Mouse (Mus musculus) limb, embryonic 11.5 days (tissue): ENCODE measurements around the gene Ppp4r4. TPM values are rescaled to one million over a fixed set of nuclear protein-coding genes. Genes with fewer than 3 reads are reported as not detected.
A peak's percentile ranks its signal among the peaks of the same experiment; 100 is the strongest.

Experiments used
- ATAC-seq: fragments of 200-750 bp; cut with Nextera tagmentation; 2 replicates; pipeline ENCODE4 v1.8.0; 2017; ENCODE audit warnings: low read depth; ENCODE audit not compliant: insufficient number of reproducible peaks, low FRiP score, low TSS enrichment
- DNase-seq: peaks from one replicate; pipeline ENCODE4 v3.0.0-alpha.2; 2015; ENCODE audit warnings: low spot score
- H3K27ac ChIP-seq: fragments of 300-500 bp; sonication (generic); replicated peaks from 2 replicates; pipeline ENCODE4 v1.5.1; 2014; ENCODE audit warnings: low read depth, mild to moderate bottlenecking, low read length
- H3K27me3 ChIP-seq: fragments of 300-500 bp; sonication (generic); 2 replicates; pipeline ENCODE4 v1.6.1; 2014; ENCODE audit warnings: mild to moderate bottlenecking, low read length, mixed read lengths; ENCODE audit not compliant: control insufficient read depth, insufficient read depth
- H3K36me3 ChIP-seq: fragments of 300-500 bp; sonication (generic); 2 replicates; pipeline ENCODE4 v1.6.1; 2014; ENCODE audit warnings: mild to moderate bottlenecking, low read length, moderate library complexity, mixed read lengths; ENCODE audit not compliant: control insufficient read depth, insufficient read depth
- H3K4me1 ChIP-seq: fragments of 300-500 bp; sonication (generic); 2 replicates; pipeline ENCODE4 v1.6.1; 2014; ENCODE audit warnings: low read length, mixed read lengths; ENCODE audit not compliant: control insufficient read depth, insufficient read depth
- H3K4me2 ChIP-seq: fragments of 300-500 bp; sonication (generic); 2 replicates; pipeline ENCODE4 v1.6.1; 2014; ENCODE audit warnings: low read depth, mild to moderate bottlenecking, moderate library complexity; ENCODE audit not compliant: severe bottlenecking
- H3K4me3 ChIP-seq: fragments of 300-500 bp; sonication (generic); 2 replicates; pipeline ENCODE4 v1.5.1; 2014; ENCODE audit warnings: low read depth, low read length
- H3K9ac ChIP-seq: fragments of 300-500 bp; sonication (generic); 2 replicates; pipeline ENCODE4 v1.6.1; 2014; ENCODE audit warnings: mild to moderate bottlenecking, low read length
- H3K9me3 ChIP-seq: fragments of 300-500 bp; sonication (generic); 2 replicates; pipeline ENCODE4 v1.6.1; 2016; ENCODE audit warnings: low read length; ENCODE audit not compliant: control insufficient read depth
- WGBS: fragments of 180-500 bp; shearing (Covaris S2); extraction: QIAGEN DNeasy Blood & Tissue Kit; methylation state at CpG from one replicate; pipeline ENCODE4 v1.1.7; 2014; 5-methylcytosine and 5-hydroxymethylcytosine counted together
- polyA plus RNA-seq: library from polyadenylated mRNA; unstranded; fragments of >200 nt; fragmentation: Nextera tagmentation; extraction: Ambion mirVana; gene quantifications from 2 replicates; pipeline ENCODE4 v1.2.1, GENCODE M21; 2014

Gene Ppp4r4
- polyA plus RNA-seq, 1 experiment from 2014 or later: 2.2 TPM

GRCm38 (mm10) chr12:103513451-103513871 lies 18.6 kb upstream of the Ppp4r4 start:
- no peak overlapping the region for H3K27ac ChIP-seq
- no peaks in the 10 kb centered on the region for H3K9me3 ChIP-seq
- H3K4me3 ChIP-seq: no peak overlapping the region
- H3K4me1 ChIP-seq: no peaks in the 10 kb centered on the region
- WGBS: 61% methylated on average over 4 of the region's 4 CpGs
- no peak overlapping the region for H3K4me2 ChIP-seq
- no peak for ATAC-seq
- H3K9ac ChIP-seq: no peak overlapping the region
- H3K36me3 ChIP-seq: no peaks in the 10 kb centered on the region
- DNase-seq: no peak
- H3K27me3 ChIP-seq: no peaks in the 10 kb centered on the region

- H3K4me1 ChIP-seq: no peaks in the 10 kb centered on the region
Measured at GRCm38 (mm10) chr12:103514354-103514753, 17.7 kb upstream of the Ppp4r4 start.

GRCm38 (mm10) chr12:103515638-103516037 lies 16.4 kb upstream of the Ppp4r4 start:
- Histone ChIP-seq H3K4me2 (no peak overlapping the region), H3K27me3 (no peaks in the 10 kb centered on the region), H3K4me3 (no peak overlapping the region), H3K27ac (no peak overlapping the region), H3K9me3 (no peaks in the 10 kb centered on the region), H3K9ac (no peak overlapping the region), H3K4me1 (no peaks in the 10 kb centered on the region), H3K36me3 (no peaks in the 10 kb centered on the region)
- no peak for ATAC-seq
- 86% methylated on average over 4 of the region's 4 CpGs for WGBS
- DNase-seq: no peak

More at GRCm38 (mm10) chr12:103514354-103514753, 17.7 kb upstream of the Ppp4r4 start:
- no peak overlapping the region for H3K4me2 ChIP-seq
- H3K27me3 ChIP-seq: no peaks in the 10 kb centered on the region
- H3K27ac ChIP-seq: no peak overlapping the region
- ATAC-seq (no peak), DNase-seq (no peak)
- H3K4me3 ChIP-seq: no peak overlapping the region
- H3K9ac ChIP-seq: no peak overlapping the region
- H3K36me3 ChIP-seq: no peaks in the 10 kb centered on the region
- 62% methylated on average over 3 of the region's 3 CpGs for WGBS
- H3K9me3 ChIP-seq: no peaks in the 10 kb centered on the region

GRCm38 (mm10) chr12:103518640-103519039 lies 13.4 kb upstream of the Ppp4r4 start:
- Histone ChIP-seq H3K27me3 (no peaks in the 10 kb centered on the region), H3K36me3 (no peaks in the 10 kb centered on the region), H3K27ac (no peak overlapping the region), H3K4me1 (no peaks in the 10 kb centered on the region), H3K4me2 (no peak overlapping the region), H3K9me3 (no peaks in the 10 kb centered on the region), H3K4me3 (no peak overlapping the region), H3K9ac (no peak overlapping the region)
- no peak for DNase-seq
- 88% methylated on average over 6 of the region's 6 CpGs for WGBS
- ATAC-seq: no peak

GRCm38 (mm10) chr12:103530596-103530995 lies 1.5 kb upstream of the Ppp4r4 start:
- Histone ChIP-seq H3K4me2 (no peak overlapping the region), H3K4me3 (no peak overlapping the region), H3K4me1 (peaks cover 5% of the 10 kb centered on the region; the same call in 1 of the 2 replicates), H3K27me3 (no peaks in the 10 kb centered on the region; the same call in 1 of the 2 replicates), H3K9ac (no peak overlapping the region), H3K27ac (no peak overlapping the region), H3K9me3 (no peaks in the 10 kb centered on the region), H3K36me3 (no peaks in the 10 kb centered on the region)
- 77% methylated on average over 2 of the region's 2 CpGs for WGBS
- no peak for ATAC-seq
- no peak for DNase-seq

- ATAC-seq (peak; percentile 69), DNase-seq (peak; percentile 63)
- Histone ChIP-seq H3K4me2 (peak overlapping the region; percentile 88), H3K9ac (peak overlapping the region; percentile 70), H3K4me1 (peaks cover 5% of the 10 kb centered on the region; the same call in 1 of the 2 replicates), H3K36me3 (no peaks in the 10 kb centered on the region), H3K4me3 (peak overlapping the region; percentile 54), H3K27me3 (no peaks in the 10 kb centered on the region; the same call in 1 of the 2 replicates), H3K27ac (no peak overlapping the region), H3K9me3 (no peaks in the 10 kb centered on the region)
- 1% methylated on average over 44 of the region's 44 CpGs for WGBS
Measured at GRCm38 (mm10) chr12:103532649-103533395, 739 bp downstream of the Ppp4r4 start.

- H3K36me3 ChIP-seq: no peaks in the 10 kb centered on the region
- H3K4me2 ChIP-seq: no peak overlapping the region
- H3K9ac ChIP-seq: no peak overlapping the region
- H3K4me3 ChIP-seq: no peak overlapping the region
- WGBS: 82% methylated on average over 4 of the region's 4 CpGs
- no peak for ATAC-seq
- H3K27ac ChIP-seq: no peak overlapping the region
- no peaks in the 10 kb centered on the region for H3K9me3 ChIP-seq
- no peaks in the 10 kb centered on the region for H3K4me1 ChIP-seq
- DNase-seq: no peak
- H3K27me3 ChIP-seq: no peaks in the 10 kb centered on the region
Measured at GRCm38 (mm10) chr12:103540429-103540828, 8.3 kb downstream of the Ppp4r4 start.

- H3K4me1 ChIP-seq: no peaks in the 10 kb centered on the region
Measured at GRCm38 (mm10) chr12:103543351-103543750, 11.3 kb downstream of the Ppp4r4 start.

More at GRCm38 (mm10) chr12:103543351-103543750, 11.3 kb downstream of the Ppp4r4 start:
- DNase-seq: no peak
- WGBS: 84% methylated on average over 2 of the region's 2 CpGs
- no peak overlapping the region for H3K27ac ChIP-seq
- no peak overlapping the region for H3K4me3 ChIP-seq
- no peaks in the 10 kb centered on the region for H3K27me3 ChIP-seq
- no peak for ATAC-seq
- H3K4me2 ChIP-seq: no peak overlapping the region
- no peak overlapping the region for H3K9ac ChIP-seq
- H3K9me3 ChIP-seq: no peaks in the 10 kb centered on the region
- no peaks in the 10 kb centered on the region for H3K36me3 ChIP-seq
